Mouse (Mus musculus): ENCODE results near the gene Tnfaip8l3.
A peak's percentile ranks its signal among the peaks of the same experiment; 100 is the strongest.
"Not testable (repeated sequence)": the region's sequence is repeated elsewhere in the genome, so short reads cannot be mapped to it uniquely, and the experiment has no call there.

Gene Tnfaip8l3

GRCm38 (mm10) chr9:54068032-54068649, at the start of gene Tnfaip8l3:
Gene Tnfaip8l3 (minus strand): TSS chr9:54068388.
- DNase-seq (ENCODE audit: low read depth, low spot score): peak; percentile 10

DNA sequence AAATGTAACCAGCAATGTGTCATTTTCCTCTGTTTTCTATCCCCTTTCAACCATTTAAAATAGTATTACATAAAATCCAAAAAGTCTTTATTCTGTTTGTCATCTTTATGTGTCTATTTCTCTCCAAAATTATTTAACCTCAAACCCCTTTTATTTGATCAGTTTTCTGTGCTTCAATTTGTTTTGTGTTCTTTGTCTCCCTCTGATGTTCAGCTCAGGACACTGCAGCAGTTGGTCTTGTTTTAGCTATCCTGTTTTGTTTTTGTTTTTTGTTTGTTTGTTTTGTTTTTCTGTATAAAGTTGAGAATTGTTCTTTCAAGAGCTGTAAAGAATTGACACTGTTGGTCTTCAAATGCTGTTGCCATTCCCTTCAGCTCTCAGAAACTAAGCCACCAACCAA, 44.5 kb upstream of the Tnfaip8l3 start:
- DNase-seq (ENCODE audit: low read depth, low spot score): peak; percentile 37

- no peak for DNase-seq (ENCODE audit: low read depth, low spot score)
Measured at GRCm38 (mm10) chr9:54098636-54099035, 30.4 kb upstream of the Tnfaip8l3 start.

DNA sequence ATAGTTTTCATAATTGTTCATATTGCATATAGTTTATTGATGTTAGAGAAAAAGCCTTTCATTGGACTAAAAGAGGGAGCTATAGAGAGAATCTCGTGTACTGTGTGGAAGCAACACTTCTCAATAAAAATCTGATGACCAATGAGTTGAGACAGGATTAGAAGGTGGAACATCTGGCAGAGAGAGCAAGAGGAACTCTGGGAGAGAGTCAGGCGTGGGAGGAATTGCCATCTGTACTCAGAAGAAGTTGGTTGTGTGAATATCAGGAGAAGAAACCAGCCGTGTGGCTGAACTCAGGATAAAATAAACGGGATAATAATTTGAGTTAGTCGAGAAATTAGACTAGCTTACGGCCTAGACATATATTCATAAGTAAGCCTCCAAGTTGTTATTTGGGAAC, 28.9 kb upstream of the Tnfaip8l3 start:
- peak; percentile 61 for DNase-seq (ENCODE audit: low read depth, low spot score)

GRCm38 (mm10) chr9:54084245-54084644, 16.1 kb upstream of the Tnfaip8l3 start:
- no peak for DNase-seq (ENCODE audit: low read depth, low spot score)

- DNase-seq (ENCODE audit: low read depth, low spot score): no peak
Measured at GRCm38 (mm10) chr9:54077740-54078139, 9.6 kb upstream of the Tnfaip8l3 start.

- no peak for DNase-seq (ENCODE audit: low read depth, low spot score)
Measured at GRCm38 (mm10) chr9:54074901-54075300, 6.7 kb upstream of the Tnfaip8l3 start.

- DNase-seq (ENCODE audit: low read depth, low spot score): no peak
Measured at GRCm38 (mm10) chr9:54073688-54074087, 5.5 kb upstream of the Tnfaip8l3 start.

DNA sequence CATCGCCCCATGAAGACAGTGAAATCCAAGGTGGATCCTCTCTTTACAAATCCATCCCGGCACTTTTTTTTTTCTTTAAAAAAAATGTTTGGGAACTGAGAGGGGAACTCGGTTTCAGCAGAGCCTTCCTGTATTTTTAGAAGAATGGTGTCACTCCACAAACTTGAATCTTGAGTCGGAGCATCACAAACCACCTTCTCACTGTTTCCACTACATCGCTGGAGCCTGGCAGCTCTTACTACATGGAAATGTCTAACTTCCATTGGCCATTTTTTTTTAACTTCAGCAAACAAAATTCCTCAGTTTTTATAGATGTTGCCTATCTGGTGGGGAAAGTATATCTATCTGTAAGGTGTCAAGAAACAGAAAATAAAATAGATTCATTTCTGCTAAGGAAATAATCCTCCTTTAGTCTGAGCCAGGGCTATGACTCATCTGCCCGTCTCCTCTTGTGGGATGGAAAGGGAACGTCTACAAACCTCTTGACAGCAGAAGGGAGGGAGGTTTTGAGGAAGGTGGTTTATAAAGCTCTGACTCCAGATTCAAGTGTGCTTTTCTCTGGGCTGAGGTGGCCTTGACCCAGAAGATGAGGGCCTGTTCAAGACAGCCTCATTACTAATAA, 3.4 kb upstream of the Tnfaip8l3 start:
- peak; percentile 67 for DNase-seq (ENCODE audit: low read depth, low spot score)

DNA sequence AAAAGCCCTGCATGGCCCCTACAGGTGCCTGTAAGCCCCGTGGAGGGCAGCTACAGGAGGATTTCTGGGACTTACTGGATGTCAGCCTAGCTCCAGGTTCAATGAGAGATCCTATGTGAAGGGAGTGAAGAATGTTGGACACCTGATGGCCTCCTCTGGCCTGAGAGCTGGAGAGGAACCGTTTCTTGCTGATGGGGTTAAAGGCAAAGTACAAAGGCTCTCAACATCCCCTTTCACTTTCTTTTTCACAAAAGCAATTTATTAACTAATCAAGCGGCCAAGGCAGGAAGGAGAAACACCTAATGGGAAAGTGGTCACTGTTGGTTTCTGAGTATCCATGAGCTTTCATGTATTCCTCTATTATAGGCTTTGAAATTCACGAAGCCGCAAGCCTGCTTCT, 1.0 kb upstream of the Tnfaip8l3 start:
- DNase-seq (ENCODE audit: low read depth, low spot score): no peak

DNA sequence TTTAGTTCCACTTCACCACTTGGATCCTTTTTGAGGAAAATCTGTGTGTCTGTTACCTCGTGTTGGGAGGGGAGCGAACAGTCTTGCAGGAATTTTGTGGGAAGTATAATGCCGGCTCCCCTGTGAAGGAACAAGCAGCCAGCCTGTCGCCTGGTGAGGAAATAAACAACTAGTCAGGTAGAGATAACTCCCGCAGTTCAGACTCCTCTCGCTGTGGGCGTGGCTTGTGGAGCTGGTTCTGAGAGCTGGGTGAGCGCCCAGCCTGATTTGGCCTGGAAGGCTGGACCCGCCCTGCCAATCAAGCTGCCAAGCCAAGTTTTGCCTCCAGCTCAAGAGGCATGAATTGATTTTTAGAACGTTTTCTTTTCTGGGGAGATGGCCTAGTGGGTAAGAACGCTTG, 589 bp upstream of the Tnfaip8l3 start:
- peak; percentile 74 for DNase-seq (ENCODE audit: low read depth, low spot score)

- DNase-seq (ENCODE audit: low read depth, low spot score): peak; percentile 13
Measured at GRCm38 (mm10) chr9:54067642-54068031, 551 bp downstream of the Tnfaip8l3 start.

DNA sequence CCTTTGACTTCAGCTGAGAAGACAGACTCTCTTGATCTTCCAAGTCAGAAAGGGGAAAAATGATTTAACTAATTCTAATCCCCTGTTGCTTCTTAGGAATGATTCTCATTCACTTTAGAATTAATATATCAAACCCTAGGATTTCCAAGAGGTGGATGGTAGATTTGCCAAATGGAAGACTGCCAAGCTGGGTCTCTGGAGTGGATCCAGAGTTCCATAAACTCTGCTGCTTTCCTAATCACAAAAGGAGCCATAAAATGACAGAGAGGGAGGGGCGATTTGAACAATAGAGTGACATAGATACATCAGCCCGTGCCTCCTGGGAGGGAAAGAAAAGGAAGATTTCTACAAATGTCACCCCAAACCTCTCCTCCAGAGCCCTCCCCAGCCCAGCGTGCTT, 3.4 kb downstream of the Tnfaip8l3 start:
- DNase-seq (ENCODE audit: low read depth, low spot score): peak; percentile 13

- peak; percentile 40 for DNase-seq (ENCODE audit: low read depth, low spot score)
Measured at GRCm38 (mm10) chr9:54063655-54064054, 4.5 kb downstream of the Tnfaip8l3 start.

- no peak for DNase-seq (ENCODE audit: low read depth, low spot score)
Measured at GRCm38 (mm10) chr9:54061666-54062065, 6.5 kb downstream of the Tnfaip8l3 start.

DNA sequence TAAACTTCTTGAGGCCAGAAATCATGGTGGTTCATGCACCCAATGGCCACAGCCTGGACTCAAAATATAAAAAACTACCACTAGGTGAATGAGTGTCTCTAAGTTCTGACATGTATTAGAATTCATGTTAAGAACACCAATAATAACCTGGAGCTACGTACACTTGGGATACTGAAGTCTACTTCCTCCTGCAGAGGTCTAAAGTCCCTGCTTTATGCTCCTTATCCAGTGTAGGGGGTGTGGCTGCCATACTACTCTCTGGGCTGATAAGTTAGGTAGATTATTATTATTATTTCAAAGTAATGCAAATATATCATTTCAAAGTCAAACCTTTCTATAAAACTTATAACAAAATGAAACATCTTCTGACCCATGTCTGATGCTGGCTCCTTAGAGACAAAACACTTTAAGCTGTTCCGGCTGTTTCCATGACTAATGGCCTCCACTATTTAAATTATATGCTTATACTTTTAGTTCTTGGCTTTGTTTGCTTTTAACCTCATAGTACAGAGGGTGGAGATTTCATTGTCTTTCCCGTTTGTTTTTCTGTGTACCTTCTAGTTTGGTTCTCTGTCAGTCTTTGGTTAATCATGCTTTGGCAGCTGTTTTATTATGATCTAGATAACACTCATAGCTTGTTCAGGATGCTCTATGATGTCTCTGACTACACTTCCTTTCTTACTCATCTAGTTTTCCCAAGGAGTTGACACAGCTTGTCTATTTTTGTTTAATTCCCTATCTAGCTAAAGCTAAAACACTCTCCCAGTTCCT, 16.7 kb downstream of the Tnfaip8l3 start:
- no peak for DNase-seq (ENCODE audit: low read depth, low spot score)

- DNase-seq (ENCODE audit: low read depth, low spot score): no peak
Measured at GRCm38 (mm10) chr9:54048978-54049377, 19.2 kb downstream of the Tnfaip8l3 start.

GRCm38 (mm10) chr9:54043067-54043466, 25.1 kb downstream of the Tnfaip8l3 start:
- DNase-seq (ENCODE audit: low read depth, low spot score): no peak

DNA sequence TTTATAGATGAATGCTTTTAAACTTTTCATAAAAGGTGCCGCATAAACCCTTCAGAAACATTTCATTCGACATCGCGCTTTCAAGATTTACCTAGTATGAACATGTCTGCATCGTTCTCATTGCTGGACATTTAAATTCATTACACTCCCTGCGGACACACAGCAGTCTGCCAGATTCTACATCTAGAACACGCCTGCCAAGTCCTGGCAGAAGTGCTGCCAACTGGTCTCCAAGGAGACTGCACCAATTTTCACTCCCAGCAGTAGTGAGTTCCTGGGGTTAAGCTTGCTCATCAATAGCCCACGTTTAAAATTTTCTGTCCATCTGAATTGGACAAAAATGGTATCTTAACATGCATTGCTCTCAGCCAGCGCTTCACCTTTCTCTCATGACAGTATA, 30.5 kb downstream of the Tnfaip8l3 start:
- DNase-seq (ENCODE audit: low read depth, low spot score): peak; percentile 72

DNA sequence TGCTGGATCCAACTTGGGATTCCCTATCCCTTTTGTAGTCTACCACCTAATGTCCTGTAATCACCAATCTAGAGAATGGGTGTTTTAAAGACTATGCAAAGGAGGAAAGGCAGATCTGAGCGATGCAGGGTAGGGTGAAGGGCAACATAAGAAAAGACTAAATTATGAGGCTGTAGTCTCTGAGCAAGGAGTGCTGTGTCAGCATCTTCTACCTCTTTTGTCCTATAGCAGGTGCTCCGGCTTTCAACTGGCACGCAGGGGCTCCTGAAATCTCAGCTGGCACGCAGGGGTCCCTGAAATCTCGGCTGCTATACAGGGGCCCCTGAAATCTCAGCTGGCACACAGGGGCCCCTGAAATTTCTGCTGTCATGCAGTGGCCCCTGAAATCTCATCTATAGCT, 33.5 kb downstream of the Tnfaip8l3 start:
- DNase-seq (ENCODE audit: low read depth, low spot score): no peak

DNA sequence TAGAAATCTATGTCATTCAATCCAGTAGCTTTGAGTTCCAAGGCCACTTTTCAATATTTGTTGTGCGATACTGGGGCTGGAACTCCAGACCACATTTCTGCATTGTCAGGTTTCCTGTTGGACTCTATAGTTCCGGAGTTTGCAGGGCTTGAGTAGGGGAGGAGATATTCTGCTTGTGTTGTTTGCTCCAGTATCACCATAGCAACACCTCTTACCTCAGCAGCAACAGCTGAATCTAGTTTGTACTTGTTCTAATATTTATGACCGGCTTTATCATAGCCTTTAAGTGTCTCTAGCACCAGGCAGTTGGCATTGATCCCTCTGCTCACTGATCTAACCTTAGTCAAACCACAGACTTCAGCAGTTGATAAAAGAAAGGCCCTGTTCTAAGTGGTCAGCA, 45.4 kb downstream of the Tnfaip8l3 start:
- no peak for DNase-seq (ENCODE audit: low read depth, low spot score)

DNA sequence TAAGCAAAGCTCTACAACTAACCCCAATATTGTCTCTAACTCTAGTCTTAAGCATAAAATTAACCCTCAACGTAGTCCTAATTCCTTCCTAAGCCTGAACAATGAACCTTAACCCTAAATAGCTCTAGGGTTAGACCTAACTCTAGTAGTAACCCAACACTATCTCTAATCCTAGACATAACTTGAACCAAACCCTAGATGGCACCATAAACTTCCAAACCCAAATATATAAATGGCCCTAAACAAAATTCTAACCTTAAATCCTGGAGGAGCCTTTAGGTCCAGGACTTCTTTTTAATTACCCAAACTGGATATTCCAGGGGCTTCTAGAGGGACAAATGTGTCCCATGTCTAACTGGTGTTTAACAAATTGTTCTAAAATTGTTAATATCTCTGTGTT, 73.7 kb downstream of the Tnfaip8l3 start:
- no peak for DNase-seq (ENCODE audit: low read depth, low spot score)

DNA sequence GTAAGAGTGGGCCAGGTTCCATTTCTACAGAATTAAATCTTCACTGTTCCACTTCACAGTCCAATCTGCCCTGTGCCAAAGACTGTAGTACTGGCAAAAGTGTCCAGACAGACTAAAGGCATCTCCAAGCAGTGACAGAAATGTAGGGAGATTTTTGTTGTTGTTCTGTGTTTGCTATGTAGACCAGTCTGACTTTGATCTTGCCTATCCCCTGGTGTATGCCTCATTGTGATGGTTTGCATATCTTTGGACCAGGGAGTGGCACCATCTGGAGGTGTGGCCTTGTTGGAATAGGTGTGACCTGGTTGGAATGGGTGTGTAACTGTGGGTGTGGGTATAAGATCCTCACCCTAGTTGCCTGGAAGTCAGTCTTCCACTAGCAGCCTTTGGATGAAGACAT, 75.6 kb downstream of the Tnfaip8l3 start:
- DNase-seq (ENCODE audit: low read depth, low spot score): not testable (repeated sequence)
